ENCODE assay signal across 29 mouse cellular contexts in the genomic region with DNA sequence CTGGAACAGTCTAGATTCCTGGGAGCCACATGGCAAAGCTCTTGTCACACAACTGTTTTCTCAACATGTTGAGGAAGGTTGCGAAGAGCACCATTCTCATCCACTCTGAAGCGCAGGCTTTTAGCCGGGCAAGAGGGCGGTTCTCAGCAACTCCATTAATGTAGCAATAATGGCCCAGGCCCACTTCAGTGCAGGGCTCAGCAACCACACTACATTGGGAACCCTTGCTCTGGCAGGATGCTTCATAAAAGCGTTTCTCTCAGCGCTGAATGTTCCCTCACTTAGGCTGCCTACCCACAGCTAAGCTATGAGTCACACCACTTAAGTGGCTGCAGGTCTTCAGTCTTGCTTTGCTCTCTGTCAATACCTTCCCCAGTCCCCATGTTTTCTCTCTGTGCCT.
DNase-seq lines count a peak whose midpoint lies in the region; ATAC-seq and TF ChIP-seq lines count a peak whose summit lies in the region.
"Had no signal": no experiment of that assay in that cellular context is flagged by ENCODE, and none has a peak within 500 bp of the region (broad histone marks: within the 10 kb centered on the region; RNA-seq: fewer than 3 reads in every experiment).

No protein-coding gene starts in this region.

- no peaks in the 10 kb centered on the region for H3K36me3 ChIP-seq in heart, embryonic 12.5 days
- H3K36me3 ChIP-seq in lung, embryonic 14.5 days (ENCODE audit: insufficient read depth) = no peaks in the 10 kb centered on the region
- H3K36me3 ChIP-seq: forebrain, embryonic 12.5 days; limb, embryonic 13.5 days had no signal

- H3K4me3 ChIP-seq in heart, embryonic 12.5 days = no peak overlapping the region
- no peak overlapping the region for H3K4me3 ChIP-seq in lung, embryonic 14.5 days (ENCODE audit: low read depth, low read length)
- no peak overlapping the region for H3K4me3 ChIP-seq in embryonic fibroblast, embryonic 13.5 days (ENCODE audit: insufficient read depth, low read length)
- H3K4me3 ChIP-seq: forebrain, embryonic 12.5 days; gastrocnemius, adult 2 months; heart, adult 2 months; limb, embryonic 13.5 days had no signal

- H3K9me3 ChIP-seq in heart, embryonic 12.5 days (replicated peaks) = no peaks in the 10 kb centered on the region
- H3K9me3 ChIP-seq in lung, embryonic 14.5 days (ENCODE audit: low read depth, low read length) = no peaks in the 10 kb centered on the region
- H3K9me3 ChIP-seq: forebrain, embryonic 12.5 days; limb, embryonic 13.5 days had no signal

- H3K27me3 ChIP-seq in heart, embryonic 12.5 days (replicated peaks) = no peaks in the 10 kb centered on the region
- no peaks in the 10 kb centered on the region for H3K27me3 ChIP-seq in lung, embryonic 14.5 days (ENCODE audit: insufficient read depth, low read length)
- H3K27me3 ChIP-seq: CH12.LX; forebrain, embryonic 12.5 days; limb, embryonic 13.5 days; Patski had no signal

- 67% methylated on average over 6 of the region's 6 CpGs for WGBS in heart, embryonic 12.5 days
- 80% methylated on average over 6 of the region's 6 CpGs for WGBS in lung, embryonic 14.5 days

- no peak overlapping the region for H3K4me2 ChIP-seq in heart, embryonic 12.5 days
- no peak overlapping the region for H3K4me2 ChIP-seq in lung, embryonic 14.5 days
- H3K4me2 ChIP-seq: forebrain, embryonic 12.5 days; limb, embryonic 13.5 days; liver, embryonic 11.5 days had no signal

- no peak overlapping the region for H3K9ac ChIP-seq in heart, embryonic 12.5 days
- no peak overlapping the region for H3K9ac ChIP-seq in lung, embryonic 14.5 days
- H3K9ac ChIP-seq: forebrain, embryonic 12.5 days; forebrain, postnatal 0 days; limb, embryonic 13.5 days had no signal

- no peak for TF ChIP-seq POLR2A in embryonic fibroblast, embryonic 13.5 days (IDR thresholded peaks at IDR 0.05; ENCODE audit: low read depth, low read length)

- no peak for ATAC-seq in heart, embryonic 12.5 days (ENCODE audit: insufficient number of reproducible peaks, low FRiP score)
- ATAC-seq in lung, embryonic 14.5 days (ENCODE audit: insufficient read depth) = peak; percentile 48; the same call in 1 of the 2 replicates
- ATAC-seq: forebrain, postnatal 0 days; hindbrain, embryonic 16.5 days; midbrain, embryonic 16.5 days; Patski had no signal

- H3K27ac ChIP-seq in heart, embryonic 12.5 days (ENCODE audit: poor library complexity, severe bottlenecking) = no peak overlapping the region
- H3K27ac ChIP-seq in lung, embryonic 14.5 days (ENCODE audit: low read depth) = no peak overlapping the region
- peak overlapping the region; percentile 74 for H3K27ac ChIP-seq in embryonic fibroblast, embryonic 13.5 days (ENCODE audit: insufficient read depth, low read length)
- H3K27ac ChIP-seq: forebrain, embryonic 12.5 days; gastrocnemius, adult 2 months; heart, adult 2 months; limb, embryonic 13.5 days had no signal

- H3K4me1 ChIP-seq in heart, embryonic 12.5 days (replicated peaks) = peaks cover 32% of the 10 kb centered on the region
- H3K4me1 ChIP-seq in lung, embryonic 14.5 days (ENCODE audit: insufficient read depth) = no peaks in the 10 kb centered on the region
- peaks cover 22% of the 10 kb centered on the region for H3K4me1 ChIP-seq in embryonic fibroblast, embryonic 13.5 days (ENCODE audit: control insufficient read depth, insufficient read depth, low read length)

- DNase-seq in heart, adult 11 months = peak; percentile 68
- DNase-seq in lung, embryonic 14.5 days = peak; percentile 28
- no peak for DNase-seq in lung, postnatal 25 days (ENCODE audit: low spot score)
- peak; percentile 65 for DNase-seq in 3T3-L1 (ENCODE audit: low read depth, low spot score)
- DNase-seq in kidney, adult 9 months = no peak
- DNase-seq: adrenal gland, postnatal 25 days; B cell, adult 2 months; cerebellum, adult 2 months; cerebellum, postnatal 14 days; forebrain, postnatal 0 days; gastrocnemius, adult 2 months; gastrocnemius, postnatal 36 days; heart, adult 2 months; heart, postnatal 14 days; kidney, adult 18-20 months; kidney, postnatal 36 days; layer of hippocampus, postnatal 36 days; lung, postnatal 10 days; thymus, adult 2 months; thymus, postnatal 36 days had no signal

- no peak for TF ChIP-seq CTCF in lung, embryonic 14.5 days (IDR thresholded peaks at IDR 0.05; ENCODE audit: low read depth)
- TF ChIP-seq CTCF in embryonic fibroblast, embryonic 13.5 days (IDR thresholded peaks at IDR 0.05; ENCODE audit: borderline replicate concordance, insufficient read depth, low read length) = no peak

Comparison
In these comparisons a context has a peak if more than half of its experiments do, and no peak if none do; other contexts are left out.
1. DNase-seq: peak in heart, adult 11 months (single experiment), lung, embryonic 14.5 days (single experiment) and 3T3-L1 (single experiment); none in lung, postnatal 25 days (single experiment) and kidney, adult 9 months (single experiment).